20 mouse cellular contexts compared by ENCODE assay signal in genomic region chr10:40161701-40162255, GRCm38 (mm10). TPM values are rescaled to one million over a fixed set of nuclear protein-coding genes. Genes with fewer than 3 reads are reported as not detected.
DNase-seq lines count a peak whose midpoint lies in the region; TF ChIP-seq lines count a peak whose summit lies in the region.
"Had no signal": no experiment of that assay in that cellular context is flagged by ENCODE, and none has a peak within 500 bp of the region (broad histone marks: within the 10 kb centered on the region; RNA-seq: fewer than 3 reads in every experiment).

No protein-coding gene starts in this region.

- WGBS in kidney, adult 2 months, result 68% methylated on average over 5 of the region's 5 CpGs

- TF ChIP-seq CTCF in kidney, adult 2 months (conservative IDR thresholded peaks at IDR 0.05; ENCODE audit: insufficient read depth, insufficient read length, low read depth, low read length), result no peak

- TF ChIP-seq POLR2A in kidney, adult 2 months (IDR thresholded peaks at IDR 0.05; ENCODE audit: low read depth, low read length), result no peak

- peak; percentile 65 to 72 for DNase-seq in cerebellum, postnatal 10 days
- no peak for DNase-seq in cerebellum, adult 8-10 months
- peak; percentile 92 for DNase-seq in kidney, adult 2 months
- DNase-seq in kidney, postnatal 4 days, result no peak
- DNase-seq in adipocyte (ENCODE audit: low spot score), result peak; percentile 28
- peak; percentile 73 for DNase-seq in kidney, postnatal 14 days
- no peak for DNase-seq in testis, postnatal 10 days (ENCODE audit: low spot score)
- DNase-seq: cerebellum, adult 9-10 months; gastrocnemius, postnatal 10 days; heart, postnatal 10 days; left cerebral cortex, postnatal 4 days; liver; right cerebral cortex, postnatal 4 days had no signal

- peaks cover 8% of the 10 kb centered on the region for H3K4me1 ChIP-seq in kidney, adult 2 months (ENCODE audit: control insufficient read depth, insufficient read depth, low read length)
- H3K4me1 ChIP-seq: embryonic facial prominence, embryonic 10.5 days; forebrain, embryonic 15.5 days; heart, embryonic 12.5 days; hindbrain, embryonic 10.5 days; midbrain, embryonic 15.5 days; neural tube, embryonic 12.5 days had no signal

- no peaks in the 10 kb centered on the region for H3K27me3 ChIP-seq in kidney, adult 2 months (replicated peaks; ENCODE audit: control insufficient read depth, insufficient read depth, low read length)
- H3K27me3 ChIP-seq: forebrain, embryonic 15.5 days; heart, embryonic 12.5 days; midbrain, embryonic 15.5 days; neural tube, embryonic 12.5 days had no signal

- H3K36me3 ChIP-seq in kidney, adult 2 months (ENCODE audit: control insufficient read depth, insufficient read depth, low read length), result no peaks in the 10 kb centered on the region
- H3K36me3 ChIP-seq: embryonic facial prominence, embryonic 10.5 days; forebrain, embryonic 15.5 days; heart, embryonic 12.5 days; hindbrain, embryonic 10.5 days; midbrain, embryonic 15.5 days; neural tube, embryonic 12.5 days had no signal

- H3K4me3 ChIP-seq in kidney, adult 2 months (ENCODE audit: insufficient read depth, low read depth, low read length), result no peak overlapping the region
- H3K4me3 ChIP-seq: embryonic facial prominence, embryonic 10.5 days; forebrain, embryonic 15.5 days; heart, embryonic 12.5 days; hindbrain, embryonic 10.5 days; midbrain, embryonic 15.5 days; neural tube, embryonic 12.5 days had no signal

- H3K27ac ChIP-seq in kidney, adult 2 months (ENCODE audit: insufficient read depth, low read depth, low read length), result peak overlapping the region; percentile 51
- H3K27ac ChIP-seq: embryonic facial prominence, embryonic 10.5 days; forebrain, embryonic 15.5 days; hindbrain, embryonic 10.5 days; macrophage; midbrain, embryonic 15.5 days; neural tube, embryonic 12.5 days had no signal

RNA-seq across cellular contexts. Expression of gene Slc16a10, which starts 19.7 kb away (rescaled TPM):
- 56.8 and 57.2 TPM in 2 replicates for polyA plus RNA-seq in kidney, adult 2 months (2012; rRNA removed)

Comparison
In these comparisons a context has a peak if more than half of its experiments do, and no peak if none do; other contexts are left out.
1. DNase-seq: peak in cerebellum, postnatal 10 days (2 of 2), kidney, adult 2 months (single experiment), adipocyte (single experiment) and kidney, postnatal 14 days (single experiment); none in cerebellum, adult 8-10 months (single experiment), kidney, postnatal 4 days (0 of 2) and testis, postnatal 10 days (single experiment).